Mouse (Mus musculus) CD4-positive, CD25-positive, alpha-beta regulatory T cell, adult 4 months (primary cell): ENCODE data around the gene Sfxn1. TPM values are rescaled to one million over a fixed set of nuclear protein-coding genes. Genes with fewer than 3 reads are reported as not detected.

Experiments used
- ATAC-seq: one replicate; pipeline ENCODE4 v1.8.0; 2017
- polyA plus RNA-seq, 2 experiments: library from polyadenylated mRNA; unstranded; fragments of 100-300 nt; shearing (Covaris generic); gene quantifications; one replicate each; pipeline ENCODE4 v1.2.1; 2017

Sfxn1 gene
- polyA plus RNA-seq: 10 to 100 TPM; 45.5 to 48.1 TPM

GRCm38 (mm10) chr13:54071606-54072331 lies at the start of gene Sfxn1:
Gene Sfxn1 (plus strand): TSS chr13:54071869.
- peak; percentile 85 for ATAC-seq

- no peak for ATAC-seq
Measured at GRCm38 (mm10) chr13:54023311-54023710, 48.4 kb upstream of the Sfxn1 start.

- no peak for ATAC-seq
Measured at GRCm38 (mm10) chr13:54027079-54027478, 44.6 kb upstream of the Sfxn1 start.

- no peak for ATAC-seq
Measured at GRCm38 (mm10) chr13:54033653-54034052, 38.0 kb upstream of the Sfxn1 start.

- no peak for ATAC-seq
Measured at GRCm38 (mm10) chr13:54035541-54035940, 36.1 kb upstream of the Sfxn1 start.

GRCm38 (mm10) chr13:54037936-54038335 lies 33.7 kb upstream of the Sfxn1 start:
- no peak for ATAC-seq

GRCm38 (mm10) chr13:54040256-54040655 lies 31.4 kb upstream of the Sfxn1 start:
- ATAC-seq: no peak

GRCm38 (mm10) chr13:54048679-54049352 lies 22.9 kb upstream of the Sfxn1 start:
- ATAC-seq: no peak

- ATAC-seq: no peak
Measured at GRCm38 (mm10) chr13:54051641-54052040, 20.0 kb upstream of the Sfxn1 start.

GRCm38 (mm10) chr13:54054962-54055361 lies 16.7 kb upstream of the Sfxn1 start:
- ATAC-seq: no peak

GRCm38 (mm10) chr13:54055448-54055861 lies 16.2 kb upstream of the Sfxn1 start, which contains the start of gene Drd1:
Gene Drd1 (minus strand): TSS chr13:54055705.
- peak; percentile 34 for ATAC-seq

GRCm38 (mm10) chr13:54062068-54062467 lies 9.6 kb upstream of the Sfxn1 start:
- ATAC-seq: no peak

GRCm38 (mm10) chr13:54063292-54063691 lies 8.4 kb upstream of the Sfxn1 start:
- no peak for ATAC-seq

GRCm38 (mm10) chr13:54066081-54066746 lies 5.5 kb upstream of the Sfxn1 start:
- no peak for ATAC-seq

GRCm38 (mm10) chr13:54067617-54068166 lies 4.0 kb upstream of the Sfxn1 start:
- ATAC-seq: no peak

- no peak for ATAC-seq
Measured at GRCm38 (mm10) chr13:54071011-54071410, 658 bp upstream of the Sfxn1 start.

- peak; percentile 14 for ATAC-seq
Measured at GRCm38 (mm10) chr13:54072526-54073057, 923 bp downstream of the Sfxn1 start.

- ATAC-seq: no peak
Measured at GRCm38 (mm10) chr13:54073066-54073465, 1.4 kb downstream of the Sfxn1 start.

- ATAC-seq: no peak
Measured at GRCm38 (mm10) chr13:54073491-54073890, 1.8 kb downstream of the Sfxn1 start.

- no peak for ATAC-seq
Measured at GRCm38 (mm10) chr13:54075416-54075815, 3.7 kb downstream of the Sfxn1 start.

GRCm38 (mm10) chr13:54076051-54076450 lies 4.4 kb downstream of the Sfxn1 start:
- no peak for ATAC-seq

- no peak for ATAC-seq
Measured at GRCm38 (mm10) chr13:54076762-54077460, 5.2 kb downstream of the Sfxn1 start.
